Mouse (Mus musculus) lung, adult 2 months (tissue): ENCODE measurements around the gene Dhrs1.

Source experiments
- CTCF ChIP-seq: fragments of 200-500 bp; IDR thresholded peaks from 2 replicates; pipeline ENCODE4 v1.5.1; 2011; ENCODE audit warnings: mild to moderate bottlenecking, low read length, control low read depth; ENCODE audit not compliant: insufficient read depth
- POLR2A ChIP-seq: fragments of 200-500 bp; IDR thresholded peaks from 2 replicates; pipeline ENCODE4 v1.6.1; 2011; ENCODE audit warnings: low read depth, mild to moderate bottlenecking, control low read depth, low read length, borderline replicate concordance; ENCODE audit errors: extremely low read depth

DNA sequence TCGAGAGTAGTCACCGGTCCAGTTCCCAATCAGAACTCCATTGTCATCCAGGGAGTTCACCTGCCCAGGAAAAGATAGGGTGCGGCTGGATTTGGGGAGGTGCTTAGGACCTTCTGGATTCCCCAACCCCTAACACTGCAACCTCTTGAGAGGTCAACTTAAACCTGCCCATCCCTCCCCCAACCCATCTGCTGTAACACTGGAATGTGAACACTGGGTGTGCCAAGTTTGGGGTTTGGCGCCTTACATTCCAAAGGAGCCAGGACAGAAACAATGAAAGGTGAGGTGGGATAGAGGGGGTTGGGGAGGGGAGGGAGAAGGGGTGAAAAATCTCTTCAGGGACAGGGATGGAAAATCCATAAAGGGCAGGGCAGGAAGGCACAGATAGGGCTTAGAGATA lies 36.0 kb downstream of the Dhrs1 start:
- no peak for TF ChIP-seq CTCF
- TF ChIP-seq POLR2A: no peak
